Mouse (Mus musculus): ENCODE data around the gene Upk3bl. TPM values are rescaled to one million over a fixed set of nuclear protein-coding genes. Genes with fewer than 3 reads are reported as not detected.

Upk3bl gene
- polyA plus RNA-seq, 1 experiment, result not detected

GRCm38 (mm10) chr5:136073051-136073450 lies 18.8 kb downstream of the Upk3bl start:
- no peak overlapping the region for H3K27ac ChIP-seq (ENCODE audit: insufficient read depth, low read length)
- TF ChIP-seq CTCF (IDR thresholded peaks at IDR 0.05; ENCODE audit: extremely low read depth, insufficient read depth, insufficient read length, insufficient replicate concordance) (no peak), POLR2A (IDR thresholded peaks at IDR 0.05; ENCODE audit: low read depth, low read length) (no peak)
- no peaks in the 10 kb centered on the region for H3K27me3 ChIP-seq (ENCODE audit: control insufficient read depth, insufficient read depth, low read length)
- H3K36me3 ChIP-seq (ENCODE audit: control insufficient read depth, insufficient read depth, low read length), result no peaks in the 10 kb centered on the region
- DNase-seq (ENCODE audit: low read depth in 1 of 2, low spot score in 2 of 2), result no peak
- no peak overlapping the region for H3K4me3 ChIP-seq (ENCODE audit: extremely low read depth, insufficient read depth, insufficient read length)
- peaks cover 12% of the 10 kb centered on the region; the same call in 1 of the 2 replicates for H3K4me1 ChIP-seq (ENCODE audit: control insufficient read depth, insufficient read depth, insufficient read length)
- 59% methylated on average over 6 of the region's 6 CpGs for WGBS

DNA sequence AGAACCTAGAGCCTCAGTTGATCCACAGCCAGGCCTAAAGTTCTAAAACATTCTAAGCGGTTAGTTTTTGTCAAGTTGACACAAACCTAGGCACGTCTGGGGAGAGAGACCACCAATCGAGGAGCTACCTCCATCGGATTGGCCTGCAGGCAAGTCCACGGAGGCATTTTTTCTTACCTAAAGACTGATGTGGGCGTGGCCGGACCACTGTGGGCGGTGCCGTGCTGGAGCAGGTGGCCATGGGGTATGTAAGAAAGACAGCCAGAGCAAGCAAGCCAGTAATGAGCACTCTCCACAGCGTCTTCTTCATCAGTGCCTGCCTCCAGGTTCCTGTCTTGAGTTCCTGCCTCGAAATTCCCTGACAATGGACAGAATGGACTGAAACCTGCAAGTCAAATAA lies 19.2 kb downstream of the Upk3bl start:
- Histone ChIP-seq H3K4me1 (ENCODE audit: control insufficient read depth, insufficient read depth, insufficient read length) (peaks cover 12% of the 10 kb centered on the region; the same call in 1 of the 2 replicates), H3K27me3 (ENCODE audit: control insufficient read depth, insufficient read depth, low read length) (no peaks in the 10 kb centered on the region), H3K27ac (ENCODE audit: insufficient read depth, low read length) (no peak overlapping the region), H3K4me3 (ENCODE audit: extremely low read depth, insufficient read depth, insufficient read length) (no peak overlapping the region), H3K36me3 (ENCODE audit: control insufficient read depth, insufficient read depth, low read length) (no peaks in the 10 kb centered on the region)
- WGBS, result 81% methylated on average over 11 of the region's 11 CpGs
- no peak for DNase-seq (ENCODE audit: low read depth in 1 of 2, low spot score in 2 of 2)
- TF ChIP-seq CTCF (IDR thresholded peaks at IDR 0.05; ENCODE audit: extremely low read depth, insufficient read depth, insufficient read length, insufficient replicate concordance) (no peak), POLR2A (IDR thresholded peaks at IDR 0.05; ENCODE audit: low read depth, low read length) (no peak)

GRCm38 (mm10) chr5:136075076-136075475 lies 20.8 kb downstream of the Upk3bl start:
- H3K36me3 ChIP-seq (ENCODE audit: control insufficient read depth, insufficient read depth, low read length), result no peaks in the 10 kb centered on the region
- no peak overlapping the region for H3K4me3 ChIP-seq (ENCODE audit: extremely low read depth, insufficient read depth, insufficient read length)
- no peak for TF ChIP-seq POLR2A (IDR thresholded peaks at IDR 0.05; ENCODE audit: low read depth, low read length)
- no peak for TF ChIP-seq CTCF (IDR thresholded peaks at IDR 0.05; ENCODE audit: extremely low read depth, insufficient read depth, insufficient read length, insufficient replicate concordance)
- WGBS, result 69% methylated on average over 5 of the region's 5 CpGs
- H3K27me3 ChIP-seq (ENCODE audit: control insufficient read depth, insufficient read depth, low read length), result no peaks in the 10 kb centered on the region
- no peak overlapping the region for H3K27ac ChIP-seq (ENCODE audit: insufficient read depth, low read length)
- H3K4me1 ChIP-seq (ENCODE audit: control insufficient read depth, insufficient read depth, insufficient read length), result peaks cover 12% of the 10 kb centered on the region; the same call in 1 of the 2 replicates
- no peak for DNase-seq (ENCODE audit: low read depth in 1 of 2, low spot score in 2 of 2)

- H3K4me1 ChIP-seq (ENCODE audit: control insufficient read depth, insufficient read depth, insufficient read length), result peaks cover 12% of the 10 kb centered on the region; the same call in 1 of the 2 replicates
- no peak overlapping the region for H3K4me3 ChIP-seq (ENCODE audit: extremely low read depth, insufficient read depth, insufficient read length)
- no peaks in the 10 kb centered on the region for H3K27me3 ChIP-seq (ENCODE audit: control insufficient read depth, insufficient read depth, low read length)
- no peak for TF ChIP-seq CTCF (IDR thresholded peaks at IDR 0.05; ENCODE audit: extremely low read depth, insufficient read depth, insufficient read length, insufficient replicate concordance)
- TF ChIP-seq POLR2A (IDR thresholded peaks at IDR 0.05; ENCODE audit: low read depth, low read length), result no peak
- no peak overlapping the region for H3K27ac ChIP-seq (ENCODE audit: insufficient read depth, low read length)
- H3K36me3 ChIP-seq (ENCODE audit: control insufficient read depth, insufficient read depth, low read length), result no peaks in the 10 kb centered on the region
- WGBS, result 70% methylated on average over 7 of the region's 7 CpGs
- DNase-seq (ENCODE audit: low read depth in 1 of 2, low spot score in 2 of 2), result no peak
Measured at GRCm38 (mm10) chr5:136076284-136076683, 22.0 kb downstream of the Upk3bl start.

DNA sequence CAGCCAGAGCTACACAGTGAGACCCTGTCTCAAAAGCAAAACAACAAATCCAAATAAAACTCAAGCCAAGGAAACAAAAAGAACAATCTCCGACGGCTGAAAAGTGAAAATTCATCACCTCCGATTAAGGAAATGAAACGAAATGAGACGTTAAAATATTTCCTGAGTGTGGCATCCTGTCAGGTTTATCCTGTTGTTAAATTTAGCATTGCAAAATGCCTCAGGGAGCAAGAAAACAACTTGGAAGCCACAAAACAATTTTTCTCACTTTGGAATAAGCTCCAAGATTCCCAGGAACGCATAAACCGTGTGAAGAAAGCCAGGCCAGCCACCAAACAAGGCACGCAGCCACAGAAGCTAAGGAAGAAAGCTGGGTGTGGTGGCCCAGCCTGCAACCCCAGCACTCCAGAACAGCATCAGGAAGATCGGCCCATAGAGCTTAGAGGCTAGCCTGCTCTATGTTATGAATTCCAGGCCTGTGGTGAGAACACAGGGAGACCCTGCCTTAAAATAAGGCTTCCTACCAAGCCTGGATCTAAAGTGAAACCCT lies 22.8 kb downstream of the Upk3bl start:
- TF ChIP-seq POLR2A (IDR thresholded peaks at IDR 0.05; ENCODE audit: low read depth, low read length) (no peak), CTCF (IDR thresholded peaks at IDR 0.05; ENCODE audit: extremely low read depth, insufficient read depth, insufficient read length, insufficient replicate concordance) (no peak)
- no peak for DNase-seq (ENCODE audit: low read depth in 1 of 2, low spot score in 2 of 2)

GRCm38 (mm10) chr5:136078136-136078535 lies 23.8 kb downstream of the Upk3bl start:
- Histone ChIP-seq H3K27me3 (ENCODE audit: control insufficient read depth, insufficient read depth, low read length) (no peaks in the 10 kb centered on the region), H3K4me3 (ENCODE audit: extremely low read depth, insufficient read depth, insufficient read length) (no peak overlapping the region), H3K36me3 (ENCODE audit: control insufficient read depth, insufficient read depth, low read length) (no peaks in the 10 kb centered on the region), H3K27ac (ENCODE audit: insufficient read depth, low read length) (no peak overlapping the region), H3K4me1 (ENCODE audit: control insufficient read depth, insufficient read depth, insufficient read length) (peaks cover 12% of the 10 kb centered on the region; the same call in 1 of the 2 replicates)
- 88% methylated on average over 5 of the region's 5 CpGs for WGBS
- TF ChIP-seq POLR2A (IDR thresholded peaks at IDR 0.05; ENCODE audit: low read depth, low read length) (no peak), CTCF (IDR thresholded peaks at IDR 0.05; ENCODE audit: extremely low read depth, insufficient read depth, insufficient read length, insufficient replicate concordance) (no peak)
- no peak for DNase-seq (ENCODE audit: low read depth in 1 of 2, low spot score in 2 of 2)

More for the DNA sequence above, 22.8 kb downstream of the Upk3bl start:
- H3K36me3 ChIP-seq (ENCODE audit: control insufficient read depth, insufficient read depth, low read length), result no peaks in the 10 kb centered on the region
- H3K27ac ChIP-seq (ENCODE audit: insufficient read depth, low read length), result peak overlapping the region; percentile 17
- H3K27me3 ChIP-seq (ENCODE audit: control insufficient read depth, insufficient read depth, low read length), result no peaks in the 10 kb centered on the region
- H3K4me1 ChIP-seq (ENCODE audit: control insufficient read depth, insufficient read depth, insufficient read length), result peaks cover 12% of the 10 kb centered on the region; the same call in 1 of the 2 replicates
- 12% methylated on average over 9 of the region's 9 CpGs for WGBS
- H3K4me3 ChIP-seq (ENCODE audit: extremely low read depth, insufficient read depth, insufficient read length), result no peak overlapping the region

- H3K27ac ChIP-seq (ENCODE audit: insufficient read depth, low read length), result no peak overlapping the region
- TF ChIP-seq CTCF (IDR thresholded peaks at IDR 0.05; ENCODE audit: extremely low read depth, insufficient read depth, insufficient read length, insufficient replicate concordance) (no peak), POLR2A (IDR thresholded peaks at IDR 0.05; ENCODE audit: low read depth, low read length) (no peak)
- DNase-seq (ENCODE audit: low read depth in 1 of 2, low spot score in 2 of 2), result no peak
- no peaks in the 10 kb centered on the region for H3K36me3 ChIP-seq (ENCODE audit: control insufficient read depth, insufficient read depth, low read length)
- no peaks in the 10 kb centered on the region for H3K27me3 ChIP-seq (ENCODE audit: control insufficient read depth, insufficient read depth, low read length)
- WGBS, result 92% methylated on average over 4 of the region's 4 CpGs
- H3K4me1 ChIP-seq (ENCODE audit: control insufficient read depth, insufficient read depth, insufficient read length), result peaks cover 14% of the 10 kb centered on the region; the same call in 1 of the 2 replicates
- H3K4me3 ChIP-seq (ENCODE audit: extremely low read depth, insufficient read depth, insufficient read length), result no peak overlapping the region
Measured at GRCm38 (mm10) chr5:136082345-136082744, 28.1 kb downstream of the Upk3bl start.

Measured in spleen, adult 2 months (tissue).